Mouse (Mus musculus): ENCODE data around the gene Nap1l2. TPM values are rescaled to one million over a fixed set of nuclear protein-coding genes. Genes with fewer than 3 reads are reported as not detected.
"Not testable (repeated sequence)": the region's sequence is repeated elsewhere in the genome, so short reads cannot be mapped to it uniquely, and the experiment has no call there.

Gene Nap1l2
- polyA plus RNA-seq (2015; fragmentation: Nextera tagmentation; extraction: Ambion mirVana), result 2.6 and 2.8 TPM in 2 replicates

DNA sequence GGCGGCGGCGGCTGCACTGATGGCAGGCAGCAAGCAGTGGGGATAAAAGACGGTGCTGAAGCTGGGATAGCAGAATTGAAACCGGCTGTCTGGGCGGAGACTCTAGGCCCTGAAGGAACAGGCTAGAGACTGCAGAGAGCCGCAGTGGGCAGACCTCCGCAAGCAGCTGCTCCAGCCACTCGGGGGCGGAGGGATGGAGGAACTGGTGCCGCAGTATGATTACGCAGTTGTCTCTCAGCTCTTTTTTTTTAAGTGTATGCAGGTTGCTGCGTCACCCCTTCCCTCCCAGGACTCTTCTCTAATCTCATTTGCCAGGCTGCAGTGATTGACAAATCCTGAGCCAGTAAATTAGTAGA lies at the start of gene Nap1l2:
Nap1l2 (minus strand) TSS at position 210 of the 356 bp plus-strand sequence.
- peaks cover 5% of the 10 kb centered on the region; the same call in 1 of the 2 replicates for H3K27me3 ChIP-seq (replicated peaks)
- H3K36me3 ChIP-seq, result no peaks in the 10 kb centered on the region
- H3K9me3 ChIP-seq, result no peaks in the 10 kb centered on the region
- H3K4me1 ChIP-seq (replicated peaks), result no peaks in the 10 kb centered on the region
- no peak within 1 kb of the TSS for H3K27ac ChIP-seq
- ATAC-seq, result peak; percentile 70
- H3K4me2 ChIP-seq (replicated peaks), result peak within 1 kb of the TSS; percentile 61
- H3K9ac ChIP-seq, result 0 out of 2 replicates have a peak within 1 kb of the TSS, but pooled peaks have one; percentile 28
- H3K4me3 ChIP-seq (replicated peaks), result peak within 1 kb of the TSS; percentile 32
- 16% methylated on average over 13 of the region's 13 CpGs for WGBS

GRCm38 (mm10) chrX:103215251-103215650 lies 28.8 kb upstream of the Nap1l2 start:
- WGBS, result 84% methylated on average over 4 of the region's 4 CpGs

GRCm38 (mm10) chrX:103186829-103187228 lies 389 bp upstream of the Nap1l2 start:
- H3K36me3 ChIP-seq, result no peaks in the 10 kb centered on the region
- no peak for ATAC-seq
- no peak overlapping the region for H3K9ac ChIP-seq
- no peaks in the 10 kb centered on the region for H3K9me3 ChIP-seq
- H3K4me3 ChIP-seq (replicated peaks), result peak overlapping the region; percentile 32; the same call in 1 of the 2 replicates
- WGBS, result 29% methylated on average over 1 of the region's 1 CpGs
- H3K4me1 ChIP-seq (replicated peaks), result no peaks in the 10 kb centered on the region
- H3K4me2 ChIP-seq (replicated peaks), result peak overlapping the region; percentile 61
- H3K27me3 ChIP-seq (replicated peaks), result peaks cover 5% of the 10 kb centered on the region; the same call in 1 of the 2 replicates
- no peak overlapping the region for H3K27ac ChIP-seq

More at GRCm38 (mm10) chrX:103215251-103215650, 28.8 kb upstream of the Nap1l2 start:
- Histone ChIP-seq H3K9ac (no peak overlapping the region), H3K4me2 (replicated peaks) (no peak overlapping the region), H3K9me3 (no peaks in the 10 kb centered on the region), H3K27ac (no peak overlapping the region), H3K4me1 (replicated peaks) (no peaks in the 10 kb centered on the region), H3K27me3 (replicated peaks) (no peaks in the 10 kb centered on the region), H3K4me3 (replicated peaks) (no peak overlapping the region), H3K36me3 (no peaks in the 10 kb centered on the region)
- ATAC-seq, result no peak

DNA sequence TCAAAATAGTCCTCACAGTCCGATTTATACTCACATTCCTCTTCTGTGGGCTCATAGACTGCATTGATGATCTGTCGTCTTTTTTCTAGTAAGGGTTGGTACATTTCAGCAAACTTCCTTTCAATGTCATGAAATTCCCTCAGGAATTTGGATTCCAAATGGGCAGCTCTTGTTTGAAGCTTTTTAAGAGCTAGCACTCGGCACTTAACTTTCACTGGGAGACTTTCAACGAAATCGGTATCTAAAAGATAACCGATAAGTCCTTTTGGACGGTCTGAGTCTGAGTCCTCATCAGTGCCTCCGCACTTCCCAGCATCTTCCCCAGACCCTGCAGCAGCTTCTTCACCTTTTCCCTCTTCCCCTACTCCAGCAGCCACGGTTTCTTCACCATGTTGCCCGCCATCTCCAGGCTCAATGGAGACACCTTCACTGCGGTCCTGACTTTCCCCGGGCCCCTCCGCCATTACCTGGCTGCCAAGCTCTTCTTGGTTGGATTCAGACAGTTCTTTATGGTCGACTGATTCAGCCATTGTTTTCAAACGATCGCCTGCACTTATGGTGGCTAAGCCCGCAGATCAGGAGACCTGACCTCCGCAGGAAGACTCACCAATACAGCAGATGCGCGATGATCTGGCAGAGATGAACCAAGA lies 534 bp downstream of the Nap1l2 start:
- H3K27me3 ChIP-seq (replicated peaks), result peaks cover 5% of the 10 kb centered on the region; the same call in 1 of the 2 replicates
- H3K4me1 ChIP-seq (replicated peaks), result no peaks in the 10 kb centered on the region
- H3K4me2 ChIP-seq (replicated peaks), result peak overlapping the region; percentile 61
- peak overlapping the region; percentile 32 for H3K4me3 ChIP-seq (replicated peaks)
- no peak for ATAC-seq
- H3K27ac ChIP-seq, result no peak overlapping the region
- no peaks in the 10 kb centered on the region for H3K9me3 ChIP-seq
- 17% methylated on average over 20 of the region's 20 CpGs for WGBS
- no peaks in the 10 kb centered on the region for H3K36me3 ChIP-seq
- H3K9ac ChIP-seq, result 0 out of 2 replicates have a peak overlapping the region, but pooled peaks have one; percentile 28

DNA sequence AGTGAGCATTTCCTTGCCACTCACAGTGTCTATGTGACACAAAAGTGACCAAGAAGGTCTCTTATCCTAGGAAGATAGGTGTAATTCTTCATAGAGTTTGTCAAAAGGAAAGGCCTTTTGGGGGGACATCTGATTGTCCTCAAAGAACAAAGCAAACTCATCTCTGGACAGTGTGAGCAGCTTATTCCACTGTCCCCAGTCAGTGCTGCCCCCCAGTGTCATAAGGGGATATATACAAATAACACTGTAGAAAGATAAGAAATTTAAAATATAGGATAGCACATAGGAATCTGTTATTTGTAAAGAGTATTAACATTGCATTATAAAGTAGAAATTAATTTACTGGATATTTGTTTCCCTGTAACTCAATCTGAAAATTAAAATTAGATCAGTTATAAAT lies 2.9 kb downstream of the Nap1l2 start:
- no peak overlapping the region for H3K9ac ChIP-seq
- no peaks in the 10 kb centered on the region for H3K36me3 ChIP-seq
- no peak for ATAC-seq
- H3K4me2 ChIP-seq (replicated peaks), result no peak overlapping the region
- no peak overlapping the region for H3K27ac ChIP-seq
- H3K4me3 ChIP-seq (replicated peaks), result no peak overlapping the region
- peaks cover 5% of the 10 kb centered on the region; the same call in 1 of the 2 replicates for H3K27me3 ChIP-seq (replicated peaks)
- no peaks in the 10 kb centered on the region for H3K9me3 ChIP-seq
- H3K4me1 ChIP-seq (replicated peaks), result no peaks in the 10 kb centered on the region

- Histone ChIP-seq H3K27me3 (replicated peaks) (no peaks in the 10 kb centered on the region), H3K4me2 (replicated peaks) (no peak overlapping the region), H3K9me3 (no peaks in the 10 kb centered on the region), H3K4me1 (replicated peaks) (no peaks in the 10 kb centered on the region), H3K36me3 (no peaks in the 10 kb centered on the region), H3K27ac (no peak overlapping the region), H3K9ac (no peak overlapping the region), H3K4me3 (replicated peaks) (no peak overlapping the region)
- 78% methylated on average over 4 of the region's 4 CpGs for WGBS
- ATAC-seq, result no peak
These were observed 6.5 kb downstream of the Nap1l2 start for GRCm38 (mm10) chrX:103179771-103180558.

DNA sequence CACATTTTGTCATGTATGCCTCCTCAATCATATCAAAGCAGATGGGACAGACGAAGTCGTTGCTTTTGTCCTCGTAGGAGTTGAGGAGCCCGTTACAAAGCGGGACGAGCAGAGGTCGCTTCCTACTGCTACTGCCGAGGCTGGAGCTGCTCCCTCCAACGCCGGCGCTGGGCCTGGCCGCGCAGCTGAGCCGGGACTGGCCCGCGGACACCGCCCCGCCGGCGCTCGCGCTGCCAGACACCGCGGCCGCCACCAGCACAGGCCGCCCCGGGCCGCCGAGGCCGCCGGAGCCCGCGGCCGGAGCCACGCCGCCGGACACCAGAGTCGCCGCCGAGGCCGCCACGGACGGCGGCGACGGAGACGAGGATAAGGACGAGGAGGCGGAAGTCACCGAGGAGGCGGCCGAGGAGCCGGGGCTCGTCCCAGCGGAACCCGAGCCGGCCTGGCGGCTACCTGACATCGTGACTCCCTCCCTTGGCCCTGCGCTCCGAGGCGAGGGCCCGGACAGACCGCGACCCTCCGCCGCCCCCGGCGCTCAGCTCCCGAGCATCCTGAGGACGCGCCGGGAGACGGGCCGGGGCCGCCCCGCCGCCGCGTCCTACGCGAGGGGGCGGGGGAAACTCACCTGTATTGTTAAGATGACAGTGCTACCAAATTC lies 21.4 kb downstream of the Nap1l2 start:
- peak overlapping the region; percentile 30 for H3K4me3 ChIP-seq (replicated peaks)

DNA sequence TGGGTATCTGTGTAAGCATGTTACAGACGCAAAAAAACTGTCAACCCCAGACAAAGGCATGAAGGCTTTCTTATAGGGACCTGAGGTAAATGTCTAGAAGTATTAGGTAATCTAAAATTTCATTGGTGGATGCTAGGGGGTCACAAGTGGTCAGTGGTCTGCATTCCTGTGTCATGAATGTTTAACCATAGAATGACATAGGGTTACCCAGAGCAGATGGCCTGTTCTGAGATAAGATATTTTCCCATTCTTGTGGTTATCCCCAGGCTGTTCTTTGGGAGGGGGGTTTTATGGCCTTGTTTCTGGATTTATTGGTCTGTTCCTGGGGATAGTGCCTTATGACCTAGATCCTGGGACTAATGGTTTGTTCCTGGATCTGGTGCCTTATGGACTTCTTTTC lies 30.3 kb downstream of the Nap1l2 start:
- Histone ChIP-seq H3K4me2 (replicated peaks) (no peak overlapping the region), H3K27me3 (replicated peaks) (peaks cover 6% of the 10 kb centered on the region; the same call in 1 of the 2 replicates), H3K9ac (no peak overlapping the region), H3K36me3 (no peaks in the 10 kb centered on the region), H3K4me1 (replicated peaks) (no peaks in the 10 kb centered on the region), H3K27ac (no peak overlapping the region), H3K9me3 (no peaks in the 10 kb centered on the region), H3K4me3 (replicated peaks) (no peak overlapping the region)
- WGBS, result 16% methylated on average over 1 of the region's 1 CpGs
- no peak for ATAC-seq

More for the DNA sequence above, 21.4 kb downstream of the Nap1l2 start:
- not testable (repeated sequence) for H3K27me3 ChIP-seq (replicated peaks); H3K27ac ChIP-seq; H3K4me1 ChIP-seq (replicated peaks); H3K36me3 ChIP-seq; H3K9me3 ChIP-seq; H3K9ac ChIP-seq
- H3K4me2 ChIP-seq (replicated peaks), result peak overlapping the region; percentile 45
- 24% methylated on average over 31 of the region's 83 CpGs for WGBS
- peak; percentile 94 for ATAC-seq

DNA sequence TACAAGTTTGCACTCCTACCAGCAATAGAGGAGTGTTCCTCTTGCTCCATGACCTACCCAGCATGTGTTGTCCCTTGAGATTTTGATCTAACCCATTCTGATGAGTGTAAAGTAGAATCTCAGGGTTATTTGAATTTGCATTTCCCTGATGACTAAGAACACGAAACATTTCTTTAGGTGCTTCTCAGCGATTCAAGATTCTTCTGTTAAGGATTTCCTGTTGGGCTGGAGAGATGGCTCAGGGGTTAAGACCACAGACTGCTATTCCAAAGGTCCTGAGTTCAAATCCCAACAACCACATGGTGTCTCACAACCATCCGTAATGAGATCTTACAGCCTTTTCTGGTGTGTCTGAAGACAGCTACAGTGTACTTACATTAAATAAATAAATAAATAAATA lies 47.9 kb downstream of the Nap1l2 start:
- WGBS, result 85% methylated on average over 3 of the region's 3 CpGs
- H3K27me3 ChIP-seq (replicated peaks), result no peaks in the 10 kb centered on the region
- ATAC-seq, result no peak

More for the DNA sequence above, 47.9 kb downstream of the Nap1l2 start:
- Histone ChIP-seq H3K27ac (no peak overlapping the region), H3K4me1 (replicated peaks) (no peaks in the 10 kb centered on the region), H3K36me3 (no peaks in the 10 kb centered on the region), H3K4me3 (replicated peaks) (no peak overlapping the region), H3K4me2 (replicated peaks) (no peak overlapping the region), H3K9me3 (no peaks in the 10 kb centered on the region), H3K9ac (no peak overlapping the region)

Other genes with a start within 250 kb of the Nap1l2 start
- gene Cdx4, start 134.8 kb upstream of the Nap1l2 start, polyA plus RNA-seq (2015; fragmentation: Nextera tagmentation; extraction: Ambion mirVana), result not detected in 2 replicates
- 4.4 and 5.0 TPM in 2 replicates for gene Chic1, start 169.8 kb upstream of the Nap1l2 start, polyA plus RNA-seq (2015; fragmentation: Nextera tagmentation; extraction: Ambion mirVana)
- 0.35 and 0.36 TPM in 2 replicates for gene Tsx, start 227.8 kb upstream of the Nap1l2 start, polyA plus RNA-seq (2015; fragmentation: Nextera tagmentation; extraction: Ambion mirVana)
- gene Gm26992, start 235.4 kb upstream of the Nap1l2 start, polyA plus RNA-seq (2015; fragmentation: Nextera tagmentation; extraction: Ambion mirVana), result not detected in 2 replicates